Mouse (Mus musculus): ENCODE data around the gene Amfr.

Amfr gene

DNA sequence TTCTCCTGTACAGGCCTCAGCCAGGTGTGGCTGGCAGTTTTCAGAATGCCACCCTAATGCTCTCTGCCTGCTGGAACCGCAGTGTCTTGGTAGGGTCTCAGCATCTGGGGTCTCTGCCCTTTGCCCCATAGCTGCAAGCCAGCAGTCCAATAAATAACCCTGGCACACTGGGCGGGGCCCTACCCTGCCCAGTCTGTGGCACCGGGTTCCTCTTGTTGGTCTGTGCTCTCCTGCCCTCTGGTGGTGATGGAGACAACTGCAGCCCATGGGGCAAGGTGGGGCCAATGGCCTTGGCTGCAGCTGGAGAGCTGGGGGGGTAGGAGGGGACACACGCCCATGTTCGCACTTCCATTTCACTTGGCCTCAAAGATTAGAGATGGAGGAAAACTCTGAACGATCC, 79.8 kb downstream of the Amfr start:
- peak; percentile 82 to 87 for DNase-seq (ENCODE audit: low spot score in 2 of 2)

DNA sequence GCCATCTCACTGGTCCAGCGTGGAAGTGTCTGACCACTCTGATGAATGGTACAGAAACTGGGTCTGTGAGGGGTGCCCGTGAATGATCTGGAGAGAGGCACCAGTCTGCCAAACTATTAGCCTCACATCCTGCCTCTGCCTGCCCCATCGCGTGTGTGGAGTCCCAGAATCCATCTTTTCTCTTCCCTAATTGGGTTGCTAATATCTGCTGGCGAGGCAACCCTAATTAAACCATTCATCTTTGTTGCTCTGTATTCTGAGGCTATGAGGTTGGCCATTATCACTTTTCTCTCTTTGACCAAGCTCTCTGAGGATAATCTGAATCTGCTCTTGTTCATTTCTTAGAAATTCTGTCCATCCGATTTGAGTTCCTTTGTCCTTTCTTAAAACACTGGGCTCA, 81.3 kb downstream of the Amfr start:
- DNase-seq (ENCODE audit: low spot score in 2 of 2) = peak in 1 of 2 experiments; percentile 52

DNA sequence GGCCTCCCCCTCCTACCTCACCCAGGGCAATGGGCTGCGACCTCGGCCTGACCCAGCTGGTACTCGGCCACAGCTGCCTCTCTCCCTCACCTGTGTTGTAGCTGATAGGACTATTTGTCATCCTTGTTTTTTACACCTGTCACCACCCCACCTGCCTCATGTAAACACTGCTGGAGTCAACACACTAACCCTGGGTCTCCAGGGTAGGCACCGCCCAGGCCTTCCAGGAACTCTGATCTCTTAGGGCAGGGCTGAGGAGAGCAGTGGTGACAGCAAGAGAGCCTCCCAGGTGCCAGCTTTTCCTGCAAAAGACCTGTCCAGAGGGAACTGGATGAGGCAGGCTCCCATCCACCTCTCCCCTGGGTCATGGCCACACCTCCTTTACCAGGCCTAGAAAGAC, 83.4 kb downstream of the Amfr start:
- no peak for DNase-seq (ENCODE audit: low spot score in 2 of 2)

GRCm38 (mm10) chr8:93925513-93925912, 87.1 kb downstream of the Amfr start:
- no peak for DNase-seq (ENCODE audit: low spot score in 2 of 2)

DNA sequence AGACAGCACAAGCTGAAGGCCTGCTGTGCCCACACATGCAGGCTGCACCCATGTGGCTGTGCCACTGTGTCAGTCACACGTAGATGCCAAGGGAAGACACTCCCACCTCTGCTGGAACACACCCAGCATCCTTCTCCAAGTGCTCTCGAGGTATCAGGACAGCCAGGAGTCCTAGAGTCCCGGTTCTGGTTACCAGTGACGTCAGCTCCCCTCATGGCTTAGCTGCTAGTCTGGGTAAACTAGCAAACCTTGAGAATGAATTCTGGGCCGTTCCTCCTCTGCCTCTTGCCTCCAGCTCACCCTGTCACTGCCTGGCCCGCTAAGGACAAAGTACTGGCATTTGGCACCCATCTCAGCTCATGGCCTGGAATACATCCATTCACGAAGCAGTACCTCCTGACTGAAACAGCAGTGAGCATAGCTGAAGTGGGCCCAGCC, 88.7 kb downstream of the Amfr start:
- peak; percentile 75 to 81 for DNase-seq (ENCODE audit: low spot score in 2 of 2)

All from frontal cortex, postnatal 36 days (tissue).